Mouse (Mus musculus) brain, embryonic 14.5 days (tissue): Measurements from ENCODE around the gene Nrm.

Experiments used
- CTCF ChIP-seq: fragments of 200-500 bp; IDR thresholded peaks from 2 replicates; pipeline ENCODE4 v1.5.1; 2012; ENCODE audit warnings: inconsistent platforms, mild to moderate bottlenecking, moderate library complexity, borderline replicate concordance; ENCODE audit not compliant: insufficient read depth, insufficient read length; ENCODE audit errors: extremely low read depth
- POLR2A ChIP-seq: fragments of 200-500 bp; IDR thresholded peaks from 2 replicates; pipeline ENCODE4 v1.6.1; 2012; ENCODE audit warnings: mild to moderate bottlenecking, inconsistent platforms, borderline replicate concordance; ENCODE audit not compliant: poor library complexity, insufficient read depth, insufficient read length, severe bottlenecking; ENCODE audit errors: extremely low read depth

DNA sequence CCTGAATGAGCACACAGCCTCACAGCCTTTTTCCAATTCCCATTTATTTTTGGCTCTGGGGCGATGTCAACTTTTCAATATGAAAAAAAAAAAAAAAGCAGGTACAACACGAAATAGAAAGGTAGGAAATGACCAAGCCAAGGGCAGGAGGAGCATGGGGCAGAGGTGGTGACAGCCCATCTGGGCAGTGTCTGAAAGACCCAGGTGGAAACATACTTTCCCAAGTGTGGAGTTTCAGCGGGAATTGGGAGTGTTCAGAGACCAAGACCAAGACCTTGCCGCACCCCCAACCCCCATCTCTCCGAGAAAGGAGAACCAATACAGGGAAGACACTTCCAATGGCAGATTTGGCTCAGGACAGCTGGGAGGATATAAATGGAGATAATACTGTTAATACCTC is 27.2 kb upstream of the Nrm start:
- no peak for TF ChIP-seq CTCF
- no peak for TF ChIP-seq POLR2A
